Mouse (Mus musculus) duodenum, adult 2 months (tissue): ENCODE results near the gene Tmem169. TPM values are rescaled to one million over a fixed set of nuclear protein-coding genes. Genes with fewer than 3 reads are reported as not detected.

Experiments
- polyA plus RNA-seq: library from polyadenylated mRNA; depleted of rRNA; stranded (reverse); fragments of >200 nt; gene quantifications from 2 replicates; pipeline ENCODE4 v1.2.3, GENCODE M21; 2012; ENCODE audit warnings: low replicate concordance; rRNA removed

Gene Tmem169
- polyA plus RNA-seq, result 0.04 and 0.16 TPM in 2 replicates

GRCm38 (mm10) chr1:72283992-72284485 lies at the start of gene Tmem169, which contains the start of gene Pecr:
Gene Tmem169, plus strand, starts transcription at chr1:72284369.
Gene Pecr, minus strand, starts transcription at chr1:72284314.

GRCm38 (mm10) chr1:72307317-72307798 lies 23.2 kb downstream of the Tmem169 start, which contains the start of gene Xrcc5:
Gene Xrcc5, plus strand, starts transcription at chr1:72307421.

Other genes with a start within 250 kb of the Tmem169 start
- gene Mreg, start 72.1 kb upstream of the Tmem169 start, polyA plus RNA-seq, result 0.71 and 3.9 TPM in 2 replicates
- gene Pecr, start 55 bp upstream of the Tmem169 start, polyA plus RNA-seq, result 2.6 and 3.5 TPM in 2 replicates
- gene Xrcc5, start 23.1 kb downstream of the Tmem169 start, polyA plus RNA-seq, result 0.08 and 0.26 TPM in 2 replicates